Mouse (Mus musculus): ENCODE measurements around the gene Qpctl. TPM values are rescaled to one million over a fixed set of nuclear protein-coding genes. Genes with fewer than 3 reads are reported as not detected.

Gene Qpctl
- polyA plus RNA-seq, 1 experiment from 2014 or later = 15.1 TPM

DNA sequence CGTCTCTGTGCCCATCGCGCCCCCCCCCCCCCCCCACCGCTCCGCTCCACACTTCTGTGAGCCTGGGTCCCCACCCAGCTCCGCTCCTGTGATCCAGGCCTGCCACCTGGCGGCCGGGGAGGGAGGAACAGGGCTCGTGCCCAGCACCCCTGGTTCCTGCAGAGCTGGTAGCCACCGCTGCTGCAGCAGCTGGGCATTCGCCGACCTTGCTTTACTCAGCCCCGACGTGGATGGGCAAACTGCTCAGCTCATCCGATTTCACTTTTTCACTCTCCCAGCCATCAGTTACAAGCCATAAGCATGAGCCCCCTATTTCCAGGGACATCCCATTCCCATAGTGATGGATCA lies 55.9 kb downstream of the Qpctl start:
- DNase-seq (ENCODE audit: low spot score) = peak; percentile 91
- under 1% methylated on average over 15 of the region's 15 CpGs for WGBS
- Histone ChIP-seq H3K4me3 (peak overlapping the region; percentile 89), H3K27me3 (replicated peaks; ENCODE audit: low read depth, poor library complexity, severe bottlenecking) (peaks cover 29% of the 10 kb centered on the region), H3K27ac (replicated peaks) (peak overlapping the region; percentile 96), H3K9me3 (no peaks in the 10 kb centered on the region; the same call in 1 of the 2 replicates), H3K36me3 (replicated peaks) (peaks cover 56% of the 10 kb centered on the region), H3K4me1 (peaks cover 58% of the 10 kb centered on the region)

DNA sequence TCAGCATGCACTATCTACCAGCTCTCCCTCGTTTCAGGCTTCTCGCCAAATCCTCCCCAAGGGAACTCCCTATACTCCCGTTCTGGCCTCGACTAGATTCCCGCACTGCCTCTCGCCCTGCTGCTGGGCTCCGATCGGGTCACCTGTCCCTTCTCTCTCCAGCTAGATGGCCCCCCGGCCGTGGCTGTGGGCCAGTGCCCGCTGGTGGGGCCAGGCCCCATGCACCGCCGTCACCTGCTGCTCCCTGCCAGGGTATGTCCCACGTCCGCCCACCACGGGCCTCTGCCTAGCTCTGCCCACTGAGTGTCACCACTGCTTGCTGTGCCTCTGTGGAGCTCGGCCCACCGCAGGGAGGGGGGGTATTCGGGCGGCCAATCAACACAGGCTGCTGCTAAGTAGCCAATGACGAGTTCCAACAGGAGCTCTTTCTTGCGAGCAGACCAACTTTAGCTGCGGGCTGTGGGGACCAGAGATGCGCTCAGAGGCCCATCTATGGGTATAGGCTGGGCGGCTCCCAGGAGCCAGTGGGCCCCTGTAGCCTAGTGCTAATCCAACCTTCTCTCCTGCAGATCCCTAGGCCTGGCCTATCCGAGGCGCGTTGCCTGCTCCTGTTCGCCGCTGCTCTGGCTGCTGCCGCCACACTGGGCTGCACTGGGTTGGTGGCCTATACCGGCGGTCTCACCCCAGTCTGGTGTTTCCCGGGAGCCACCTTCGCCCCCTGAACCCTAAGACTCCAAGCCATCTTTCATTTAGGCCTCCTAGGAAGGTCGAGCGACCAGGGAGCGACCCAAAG lies 56.5 kb downstream of the Qpctl start:
- peaks cover 56% of the 10 kb centered on the region for H3K36me3 ChIP-seq (replicated peaks)
- H3K4me1 ChIP-seq = peaks cover 52% of the 10 kb centered on the region
- WGBS = 4% methylated on average over 38 of the region's 38 CpGs
- no peaks in the 10 kb centered on the region; the same call in 1 of the 2 replicates for H3K9me3 ChIP-seq
- H3K27me3 ChIP-seq (replicated peaks; ENCODE audit: low read depth, poor library complexity, severe bottlenecking) = peaks cover 29% of the 10 kb centered on the region
- peak overlapping the region; percentile 96 for H3K27ac ChIP-seq (replicated peaks)
- peak overlapping the region; percentile 89 for H3K4me3 ChIP-seq
- peak; percentile 90 for DNase-seq (ENCODE audit: low spot score)

DNA sequence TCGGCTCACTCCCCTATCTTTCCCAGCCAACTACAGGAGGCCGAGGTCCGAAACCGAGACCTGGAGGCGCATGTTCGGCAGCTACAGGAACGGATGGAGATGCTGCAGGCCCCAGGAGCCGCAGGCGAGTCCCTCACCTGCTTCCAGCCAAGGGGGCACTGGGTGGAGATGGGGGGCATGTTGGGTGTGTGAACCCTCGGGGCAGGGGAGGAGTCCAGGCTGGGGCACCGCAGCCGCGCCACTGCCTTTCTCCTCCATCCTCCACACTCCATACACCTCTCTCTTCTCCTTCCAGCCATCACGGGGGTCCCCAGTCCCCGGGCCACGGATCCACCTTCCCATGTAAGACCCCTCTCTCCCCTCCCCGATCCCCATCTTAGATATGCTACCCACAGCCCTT lies 57.2 kb downstream of the Qpctl start:
- Histone ChIP-seq H3K4me3 (peak overlapping the region; percentile 89), H3K4me1 (peaks cover 46% of the 10 kb centered on the region), H3K27me3 (replicated peaks; ENCODE audit: low read depth, poor library complexity, severe bottlenecking) (peaks cover 33% of the 10 kb centered on the region), H3K36me3 (replicated peaks) (peaks cover 56% of the 10 kb centered on the region), H3K27ac (replicated peaks) (no peak overlapping the region), H3K9me3 (no peaks in the 10 kb centered on the region; the same call in 1 of the 2 replicates)
- no peak for DNase-seq (ENCODE audit: low spot score)
- WGBS = 20% methylated on average over 17 of the region's 17 CpGs

MicroRNA genes within 50 kb of the gene (microRNA counts, 519-probe panel; counts per million panel counts)
- microRNA mmu-miR-330 = 188 counts per million, percentile 57 among the panel's probes with 10 or more counts

Small RNA genes lying within 50 kb of the gene (microRNA-seq; reads per million reads assigned to microRNA genes)
- 292 reads per million, percentile 63 among the genes with 10 or more reads in this experiment for gene Mir330

Other genes starting within 250 kb of the Qpctl start
- gene Ccdc61, start 238.9 kb downstream of the Qpctl start, polyA plus RNA-seq (2016; fragmentation: Nextera tagmentation; extraction: Ambion mirVana) = 30.9 and 34.8 TPM in 2 replicates
- 0.98 and 1.5 TPM in 2 replicates for gene Nova2, start 223.4 kb downstream of the Qpctl start, polyA plus RNA-seq (2016; fragmentation: Nextera tagmentation; extraction: Ambion mirVana)
- not detected in 2 replicates for gene Nanos2, start 161.9 kb downstream of the Qpctl start, polyA plus RNA-seq (2016; fragmentation: Nextera tagmentation; extraction: Ambion mirVana)
- gene Mypop, start 158.0 kb downstream of the Qpctl start, polyA plus RNA-seq (2016; fragmentation: Nextera tagmentation; extraction: Ambion mirVana) = 4.0 and 4.1 TPM in 2 replicates
- gene Irf2bp1, start 145.2 kb downstream of the Qpctl start, polyA plus RNA-seq (2016; fragmentation: Nextera tagmentation; extraction: Ambion mirVana) = 25.0 and 25.7 TPM in 2 replicates
- gene Foxa3, start 125.8 kb downstream of the Qpctl start, polyA plus RNA-seq (2016; fragmentation: Nextera tagmentation; extraction: Ambion mirVana) = not detected in 2 replicates
- 43.4 and 45.2 TPM in 2 replicates for gene Sympk, start 124.9 kb downstream of the Qpctl start, polyA plus RNA-seq (2016; fragmentation: Nextera tagmentation; extraction: Ambion mirVana)
- gene Rsph6a, start 94.6 kb downstream of the Qpctl start, polyA plus RNA-seq (2016; fragmentation: Nextera tagmentation; extraction: Ambion mirVana) = not detected in 2 replicates
- 16.8 and 18.0 TPM in 2 replicates for gene Dmwd, start 73.1 kb downstream of the Qpctl start, polyA plus RNA-seq (2016; fragmentation: Nextera tagmentation; extraction: Ambion mirVana)
- gene Dmpk, start 65.4 kb downstream of the Qpctl start, polyA plus RNA-seq (2016; fragmentation: Nextera tagmentation; extraction: Ambion mirVana) = 7.0 and 9.1 TPM in 2 replicates
- gene Six5, start 54.7 kb downstream of the Qpctl start, polyA plus RNA-seq (2016; fragmentation: Nextera tagmentation; extraction: Ambion mirVana) = 6.3 and 7.6 TPM in 2 replicates
- gene Gm4969, start 30.9 kb downstream of the Qpctl start, polyA plus RNA-seq (2016; fragmentation: Nextera tagmentation; extraction: Ambion mirVana) = 0.99 and 1.9 TPM in 2 replicates
- 15.9 and 18.0 TPM in 2 replicates for gene Fbxo46, start 29.4 kb downstream of the Qpctl start, polyA plus RNA-seq (2016; fragmentation: Nextera tagmentation; extraction: Ambion mirVana)
- gene Snrpd2, start 431 bp upstream of the Qpctl start, polyA plus RNA-seq (2016; fragmentation: Nextera tagmentation; extraction: Ambion mirVana) = 178 and 189 TPM in 2 replicates
- 1.4 and 1.6 TPM in 2 replicates for gene Gipr, start 16.8 kb upstream of the Qpctl start, polyA plus RNA-seq (2016; fragmentation: Nextera tagmentation; extraction: Ambion mirVana)
- 5.2 and 6.2 TPM in 2 replicates for gene Eml2, start 27.1 kb upstream of the Qpctl start, polyA plus RNA-seq (2016; fragmentation: Nextera tagmentation; extraction: Ambion mirVana)
- 1.7 and 2.0 TPM in 2 replicates for gene Gpr4, start 63.2 kb upstream of the Qpctl start, polyA plus RNA-seq (2016; fragmentation: Nextera tagmentation; extraction: Ambion mirVana)
- gene Opa3, start 79.0 kb upstream of the Qpctl start, polyA plus RNA-seq (2016; fragmentation: Nextera tagmentation; extraction: Ambion mirVana) = 46.4 and 49.4 TPM in 2 replicates
- gene Vasp, start 122.5 kb upstream of the Qpctl start, polyA plus RNA-seq (2016; fragmentation: Nextera tagmentation; extraction: Ambion mirVana) = 56.7 and 61.1 TPM in 2 replicates
- gene Ppm1n, start 130.8 kb upstream of the Qpctl start, polyA plus RNA-seq (2016; fragmentation: Nextera tagmentation; extraction: Ambion mirVana) = 0.25 TPM in 1 of 2 replicates, not detected in the other
- gene Rtn2, start 133.3 kb upstream of the Qpctl start, polyA plus RNA-seq (2016; fragmentation: Nextera tagmentation; extraction: Ambion mirVana) = 16.6 and 18.8 TPM in 2 replicates
- gene Fosb, start 160.8 kb upstream of the Qpctl start, polyA plus RNA-seq (2016; fragmentation: Nextera tagmentation; extraction: Ambion mirVana) = 0.09 TPM in 1 of 2 replicates, not detected in the other
- 102 and 107 TPM in 2 replicates for gene Ercc1, start 195.5 kb upstream of the Qpctl start, polyA plus RNA-seq (2016; fragmentation: Nextera tagmentation; extraction: Ambion mirVana)
- gene Cd3eap, start 210.2 kb upstream of the Qpctl start, polyA plus RNA-seq (2016; fragmentation: Nextera tagmentation; extraction: Ambion mirVana) = 26.8 and 28.9 TPM in 2 replicates
- 6.9 and 7.1 TPM in 2 replicates for gene Ppp1r13l, start 210.5 kb upstream of the Qpctl start, polyA plus RNA-seq (2016; fragmentation: Nextera tagmentation; extraction: Ambion mirVana)
- gene Ercc2, start 232.7 kb upstream of the Qpctl start, polyA plus RNA-seq (2016; fragmentation: Nextera tagmentation; extraction: Ambion mirVana) = 28.1 and 28.8 TPM in 2 replicates

Data from embryonic facial prominence, embryonic 10.5 days (tissue).